Mouse (Mus musculus) hindbrain, postnatal 0 days (tissue): ENCODE data around the gene Tmem185a. TPM values are rescaled to one million over a fixed set of nuclear protein-coding genes. Genes with fewer than 3 reads are reported as not detected.
"Not testable (repeated sequence)": the region's sequence is repeated elsewhere in the genome, so short reads cannot be mapped to it uniquely, and the experiment has no call there.

Experiments used
- ATAC-seq: fragments of 200-750 bp; cut with Nextera tagmentation; 2 replicates; pipeline ENCODE4 v1.8.0; 2017; ENCODE audit warnings: mild to moderate bottlenecking, moderate TSS enrichment, moderate library complexity
- DNase-seq: peaks from one replicate; pipeline ENCODE4 v3.0.0-alpha.2; 2015; ENCODE audit warnings: low spot score
- H3K27ac ChIP-seq: fragments of 300-500 bp; sonication (generic); 2 replicates; pipeline ENCODE4 v1.5.1; 2014; ENCODE audit warnings: mild to moderate bottlenecking
- H3K27me3 ChIP-seq: fragments of 300-500 bp; sonication (generic); 2 replicates; pipeline ENCODE4 v1.6.1; 2014; ENCODE audit warnings: low read length, mixed read lengths; ENCODE audit not compliant: insufficient read depth
- H3K36me3 ChIP-seq: fragments of 300-500 bp; sonication (generic); 2 replicates; pipeline ENCODE4 v1.6.1; 2014; ENCODE audit warnings: low read length, mixed read lengths; ENCODE audit not compliant: insufficient read depth
- H3K4me1 ChIP-seq: fragments of 300-500 bp; sonication (generic); 2 replicates; pipeline ENCODE4 v1.6.1; 2014; ENCODE audit warnings: antibody characterized with exemption, low read length, mixed read lengths; ENCODE audit not compliant: insufficient read depth
- H3K4me2 ChIP-seq: fragments of 300-500 bp; sonication (generic); 2 replicates; pipeline ENCODE4 v1.6.1; 2014; ENCODE audit warnings: low read depth, mild to moderate bottlenecking, low read length, moderate library complexity, mixed read lengths
- H3K4me3 ChIP-seq: fragments of 300-500 bp; sonication (generic); 2 replicates; pipeline ENCODE4 v1.5.1; 2014; ENCODE audit warnings: low read length
- H3K9ac ChIP-seq: fragments of 300-500 bp; sonication (generic); replicated peaks from 2 replicates; pipeline ENCODE4 v1.6.1; 2014; ENCODE audit warnings: mild to moderate bottlenecking, low read length, moderate library complexity, mixed read lengths
- H3K9me3 ChIP-seq: fragments of 300-500 bp; sonication (generic); 2 replicates; pipeline ENCODE4 v1.6.1; 2016; ENCODE audit warnings: low read length, mixed read lengths
- CTCF ChIP-seq: IDR thresholded peaks from 2 replicates; pipeline ENCODE4 v1.5.1; 2016; ENCODE audit warnings: antibody characterized with exemption, control low read depth, low read depth
- WGBS: fragments of 180-500 bp; shearing (Covaris S2); extraction: QIAGEN DNeasy Blood & Tissue Kit; methylation state at CpG from one replicate; pipeline ENCODE4 v1.1.7; 2014; 5-methylcytosine and 5-hydroxymethylcytosine counted together
- polyA plus RNA-seq: library from polyadenylated mRNA; unstranded; fragments of >200 nt; fragmentation: Nextera tagmentation; extraction: Ambion mirVana; gene quantifications from 2 replicates; pipeline ENCODE4 v1.2.1, GENCODE M21; 2015
- total RNA-seq: library from RNA; depleted of rRNA; stranded (reverse); fragments of >200 nt; gene quantifications from 2 replicates; pipeline ENCODE4 v1.2.3, GENCODE M21; 2014; rRNA removed

The Tmem185a gene
- total and polyA plus RNA-seq, 2 experiments from 2014 or later: 33.7 to 38.7 TPM

DNA sequence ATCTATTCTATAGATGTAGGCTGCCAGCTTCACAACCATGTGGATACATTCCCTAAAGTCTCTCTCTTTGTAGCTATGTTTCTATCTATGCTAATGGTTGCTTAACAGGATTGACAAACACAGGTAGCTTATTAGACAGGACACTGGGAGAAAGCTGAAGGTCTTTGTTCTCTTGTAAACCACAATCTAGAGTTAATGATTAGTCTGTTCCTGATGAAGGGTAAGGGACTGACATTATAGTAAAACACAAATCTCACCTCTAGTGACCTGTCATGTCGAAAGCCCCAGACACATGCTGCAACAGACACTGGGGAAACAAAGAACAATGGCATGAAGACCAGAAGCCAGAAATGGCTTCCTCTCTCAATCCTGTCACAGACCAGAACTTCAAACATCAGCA is 10.1 kb downstream of the Tmem185a start:
- H3K9me3 ChIP-seq: no peaks in the 10 kb centered on the region
- no peak overlapping the region for H3K9ac ChIP-seq
- H3K4me3 ChIP-seq: no peak overlapping the region
- H3K27me3 ChIP-seq: no peaks in the 10 kb centered on the region
- H3K36me3 ChIP-seq: no peaks in the 10 kb centered on the region
- ATAC-seq (no peak), DNase-seq (no peak)
- WGBS: 61% methylated on average over 1 of the region's 1 CpGs
- H3K27ac ChIP-seq: no peak overlapping the region
- H3K4me2 ChIP-seq: no peak overlapping the region
- no peaks in the 10 kb centered on the region for H3K4me1 ChIP-seq
- TF ChIP-seq CTCF: no peak

- ATAC-seq: no peak
- 90% methylated on average over 2 of the region's 2 CpGs for WGBS
Measured at GRCm38 (mm10) chrX:70465489-70465888, 11.5 kb downstream of the Tmem185a start.

GRCm38 (mm10) chrX:70463621-70464020 is 13.4 kb downstream of the Tmem185a start:
- WGBS: 89% methylated on average over 5 of the region's 5 CpGs
- H3K36me3 ChIP-seq: no peaks in the 10 kb centered on the region
- ATAC-seq (no peak), DNase-seq (no peak)
- no peaks in the 10 kb centered on the region for H3K4me1 ChIP-seq
- no peak overlapping the region for H3K9ac ChIP-seq
- no peaks in the 10 kb centered on the region for H3K27me3 ChIP-seq
- H3K9me3 ChIP-seq: no peaks in the 10 kb centered on the region
- H3K4me3 ChIP-seq: no peak overlapping the region
- TF ChIP-seq CTCF: no peak
- H3K27ac ChIP-seq: no peak overlapping the region
- H3K4me2 ChIP-seq: no peak overlapping the region

More at GRCm38 (mm10) chrX:70465489-70465888, 11.5 kb downstream of the Tmem185a start:
- Histone ChIP-seq H3K4me2 (no peak overlapping the region), H3K9me3 (no peaks in the 10 kb centered on the region), H3K4me3 (no peak overlapping the region), H3K9ac (no peak overlapping the region), H3K36me3 (no peaks in the 10 kb centered on the region), H3K4me1 (no peaks in the 10 kb centered on the region), H3K27ac (no peak overlapping the region), H3K27me3 (no peaks in the 10 kb centered on the region)
- TF ChIP-seq CTCF: no peak
- no peak for DNase-seq

GRCm38 (mm10) chrX:70452359-70452758 is 24.6 kb downstream of the Tmem185a start:
- H3K9ac ChIP-seq, H3K9me3 ChIP-seq, ATAC-seq, H3K27me3 ChIP-seq, DNase-seq, H3K36me3 ChIP-seq, H3K4me2 ChIP-seq, H3K4me1 ChIP-seq, H3K4me3 ChIP-seq, H3K27ac ChIP-seq: not testable (repeated sequence)
- WGBS: no CpG with 5 or more reads among the region's 1 CpGs

- H3K9ac ChIP-seq, H3K4me3 ChIP-seq, ATAC-seq, H3K4me2 ChIP-seq, H3K27ac ChIP-seq, H3K9me3 ChIP-seq, H3K4me1 ChIP-seq, H3K27me3 ChIP-seq, H3K36me3 ChIP-seq, DNase-seq: not testable (repeated sequence)
- 68% methylated on average over 3 of the region's 3 CpGs for WGBS
Measured at GRCm38 (mm10) chrX:70425473-70425872, 51.5 kb downstream of the Tmem185a start.

Other genes with a start within 250 kb of the Tmem185a start
- gene Ids, start 112.1 kb downstream of the Tmem185a start, total RNA-seq: 108 and 126 TPM in 2 replicates
- gene Ids, start 112.1 kb downstream of the Tmem185a start, polyA plus RNA-seq: 20.8 and 22.0 TPM in 2 replicates
- gene 1110012L19Rik, start 91.3 kb downstream of the Tmem185a start, total RNA-seq: 15.1 and 15.7 TPM in 2 replicates
- gene 1110012L19Rik, start 91.3 kb downstream of the Tmem185a start, polyA plus RNA-seq: 40.5 and 42.0 TPM in 2 replicates